Mouse (Mus musculus) heart, postnatal 0 days (tissue): ENCODE data around the gene Zfp113. TPM values are rescaled to one million over a fixed set of nuclear protein-coding genes. Genes with fewer than 3 reads are reported as not detected.
"Not testable (repeated sequence)": the region's sequence is repeated elsewhere in the genome, so short reads cannot be mapped to it uniquely, and the experiment has no call there.

ENCODE experiments used
- ATAC-seq: fragments of 200-750 bp; cut with Nextera tagmentation; 2 replicates; pipeline ENCODE4 v1.8.0; 2017; ENCODE audit warnings: low read depth, moderate number of reproducible peaks, moderate library complexity; ENCODE audit not compliant: insufficient read depth
- DNase-seq: peaks from one replicate; pipeline ENCODE4 v3.0.0-alpha.2; 2016; ENCODE audit warnings: low spot score
- H3K27ac ChIP-seq: fragments of 300-500 bp; sonication (generic); 2 replicates; pipeline ENCODE4 v1.5.1; 2014; ENCODE audit warnings: low read depth, mild to moderate bottlenecking
- H3K27me3 ChIP-seq: fragments of 300-500 bp; sonication (generic); 2 replicates; pipeline ENCODE4 v1.6.1; 2014; ENCODE audit warnings: low read length, mixed read lengths; ENCODE audit not compliant: control insufficient read depth, insufficient read depth
- H3K36me3 ChIP-seq: fragments of 300-500 bp; sonication (generic); replicated peaks from 2 replicates; pipeline ENCODE4 v1.6.1; 2014; ENCODE audit warnings: low read length, mixed read lengths; ENCODE audit not compliant: control insufficient read depth, insufficient read depth
- H3K4me1 ChIP-seq: fragments of 300-500 bp; sonication (generic); 2 replicates; pipeline ENCODE4 v1.6.1; 2014; ENCODE audit warnings: antibody characterized with exemption; ENCODE audit not compliant: control insufficient read depth, insufficient read depth
- H3K4me2 ChIP-seq: fragments of 300-500 bp; sonication (generic); 2 replicates; pipeline ENCODE4 v1.6.1; 2014; ENCODE audit warnings: low read depth, mild to moderate bottlenecking, low read length, moderate library complexity
- H3K4me3 ChIP-seq: fragments of 300-500 bp; sonication (generic); 2 replicates; pipeline ENCODE4 v1.5.1; 2014; ENCODE audit warnings: low read depth, low read length
- H3K9ac ChIP-seq: fragments of 300-500 bp; sonication (generic); replicated peaks from 2 replicates; pipeline ENCODE4 v1.6.1; 2014; ENCODE audit warnings: low read depth, low read length, mixed read lengths
- H3K9me3 ChIP-seq: fragments of 300-500 bp; sonication (generic); replicated peaks from 2 replicates; pipeline ENCODE4 v1.6.1; 2016; ENCODE audit warnings: low read length; ENCODE audit not compliant: control insufficient read depth
- CTCF ChIP-seq: IDR thresholded peaks from 2 replicates; pipeline ENCODE4 v1.5.1; 2016; ENCODE audit warnings: antibody characterized with exemption, control low read depth, low read depth
- EP300 ChIP-seq: IDR thresholded peaks from 2 replicates; pipeline ENCODE4 v1.6.1; 2016; ENCODE audit warnings: antibody characterized with exemption, low read depth
- WGBS: fragments of 180-500 bp; shearing (Covaris S2); extraction: QIAGEN DNeasy Blood & Tissue Kit; methylation state at CpG from one replicate; pipeline ENCODE4 v1.1.7; 2014; 5-methylcytosine and 5-hydroxymethylcytosine counted together
- polyA plus RNA-seq: library from polyadenylated mRNA; unstranded; fragments of >200 nt; fragmentation: Nextera tagmentation; extraction: Ambion mirVana; gene quantifications from 2 replicates; pipeline ENCODE4 v1.2.1, GENCODE M21; 2015
- total RNA-seq: library from RNA; depleted of rRNA; stranded (reverse); fragments of >200 nt; gene quantifications from 2 replicates; pipeline ENCODE4 v1.2.3, GENCODE M21; 2014; ENCODE audit warnings: low replicate concordance

The Zfp113 gene
- total and polyA plus RNA-seq, 2 experiments from 2014 or later, result 8.3 to 15.3 TPM

DNA sequence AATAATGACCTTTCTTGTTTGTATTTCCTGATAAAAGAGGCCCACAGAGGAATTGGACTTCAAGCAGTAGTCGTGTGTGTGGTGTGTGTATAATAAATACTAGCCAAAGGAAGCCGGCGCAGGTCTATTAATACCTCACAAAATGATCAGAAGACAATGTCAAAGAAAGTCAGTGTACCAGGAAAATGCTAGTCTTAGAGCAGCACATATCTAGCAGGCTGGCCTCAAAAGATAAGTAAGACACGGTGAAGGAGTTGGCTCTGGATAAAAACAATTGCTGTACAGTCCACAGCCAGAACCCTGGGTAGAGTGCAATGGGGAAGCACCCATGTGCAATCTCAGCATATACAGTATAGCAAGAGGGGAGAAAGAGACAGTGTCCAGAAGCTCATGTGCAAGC lies 18.3 kb downstream of the Zfp113 start:
- no peak overlapping the region for H3K4me3 ChIP-seq
- H3K27me3 ChIP-seq, result no peaks in the 10 kb centered on the region
- H3K4me1 ChIP-seq, result no peaks in the 10 kb centered on the region
- H3K27ac ChIP-seq, result no peak overlapping the region
- no peak overlapping the region for H3K4me2 ChIP-seq
- WGBS, result 45% methylated on average over 4 of the region's 4 CpGs
- DNase-seq, result no peak
- H3K9me3 ChIP-seq, result no peaks in the 10 kb centered on the region
- no peak for ATAC-seq
- H3K36me3 ChIP-seq, result peaks cover 37% of the 10 kb centered on the region
- TF ChIP-seq EP300 (no peak), CTCF (no peak)
- no peak overlapping the region for H3K9ac ChIP-seq

DNA sequence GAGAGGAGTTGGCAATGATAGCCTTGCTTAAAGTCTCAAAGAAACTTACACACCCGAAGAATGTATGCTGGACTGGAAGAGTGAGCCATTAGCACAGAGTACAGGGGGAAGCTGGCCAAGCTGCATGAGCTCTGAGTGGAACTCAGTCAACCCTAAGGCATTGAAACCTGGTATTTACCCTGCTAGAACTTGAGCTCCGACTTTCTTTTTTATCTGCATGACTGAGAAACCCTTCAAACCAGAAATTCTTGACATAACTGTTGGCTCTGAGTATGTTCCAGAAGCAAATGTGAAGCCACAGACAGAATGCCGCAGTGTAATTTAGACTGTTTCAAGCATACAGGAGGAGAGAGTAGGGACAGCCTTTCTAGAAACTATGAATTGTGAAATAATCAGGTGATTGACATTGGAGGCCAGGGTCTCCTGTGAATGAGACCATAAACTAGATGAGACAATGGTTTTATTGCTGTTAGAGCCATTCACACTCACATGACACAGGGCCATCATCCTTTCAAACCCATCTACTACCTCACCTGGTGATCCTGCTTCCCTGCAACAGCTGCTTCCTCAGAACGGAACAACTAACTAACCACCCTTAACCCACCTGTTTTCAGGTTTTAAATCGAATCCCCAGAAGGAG lies 23.0 kb downstream of the Zfp113 start:
- Histone ChIP-seq H3K4me2 (no peak overlapping the region), H3K4me3 (no peak overlapping the region), H3K36me3 (peaks cover 78% of the 10 kb centered on the region), H3K9ac (no peak overlapping the region), H3K4me1 (no peaks in the 10 kb centered on the region), H3K27me3 (no peaks in the 10 kb centered on the region), H3K27ac (no peak overlapping the region), H3K9me3 (no peaks in the 10 kb centered on the region)
- 77% methylated on average over 5 of the region's 5 CpGs for WGBS
- ATAC-seq, result no peak
- DNase-seq, result no peak
- no peak for TF ChIP-seq EP300
- TF ChIP-seq CTCF, result no peak

DNA sequence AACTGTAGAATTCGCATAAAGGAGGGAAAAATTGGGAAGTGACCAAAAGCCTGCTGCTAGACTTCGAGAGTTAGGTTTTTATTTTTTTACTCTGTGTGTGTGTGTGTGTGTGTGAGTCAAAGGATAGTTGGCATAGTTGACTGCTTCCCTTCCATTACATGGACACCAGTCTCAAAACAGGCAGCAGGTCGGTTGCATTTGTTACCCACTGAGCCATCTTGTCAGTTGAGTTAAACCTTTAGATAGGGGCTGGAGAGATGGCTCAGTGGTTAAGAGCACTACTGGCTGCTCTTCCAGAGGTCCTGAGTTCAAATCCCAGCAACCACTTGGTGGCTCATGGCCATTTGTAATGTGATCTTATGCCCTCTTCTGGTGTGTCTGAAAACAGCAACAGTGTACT lies 37.5 kb downstream of the Zfp113 start:
- DNase-seq (no peak), ATAC-seq (no peak)
- Histone ChIP-seq H3K27me3 (no peaks in the 10 kb centered on the region), H3K9me3 (no peaks in the 10 kb centered on the region), H3K4me2 (peak overlapping the region; percentile 77), H3K36me3 (peaks cover 7% of the 10 kb centered on the region; the same call in 1 of the 2 replicates), H3K9ac (no peak overlapping the region), H3K4me3 (peak overlapping the region; percentile 78), H3K4me1 (0 out of 2 replicates have a peak, but pooled peaks cover 9% of the 10 kb centered on the region), H3K27ac (peak overlapping the region; percentile 95; the same call in 1 of the 2 replicates)
- WGBS, result 56% methylated on average over 3 of the region's 3 CpGs
- no peak for TF ChIP-seq EP300
- TF ChIP-seq CTCF, result no peak

DNA sequence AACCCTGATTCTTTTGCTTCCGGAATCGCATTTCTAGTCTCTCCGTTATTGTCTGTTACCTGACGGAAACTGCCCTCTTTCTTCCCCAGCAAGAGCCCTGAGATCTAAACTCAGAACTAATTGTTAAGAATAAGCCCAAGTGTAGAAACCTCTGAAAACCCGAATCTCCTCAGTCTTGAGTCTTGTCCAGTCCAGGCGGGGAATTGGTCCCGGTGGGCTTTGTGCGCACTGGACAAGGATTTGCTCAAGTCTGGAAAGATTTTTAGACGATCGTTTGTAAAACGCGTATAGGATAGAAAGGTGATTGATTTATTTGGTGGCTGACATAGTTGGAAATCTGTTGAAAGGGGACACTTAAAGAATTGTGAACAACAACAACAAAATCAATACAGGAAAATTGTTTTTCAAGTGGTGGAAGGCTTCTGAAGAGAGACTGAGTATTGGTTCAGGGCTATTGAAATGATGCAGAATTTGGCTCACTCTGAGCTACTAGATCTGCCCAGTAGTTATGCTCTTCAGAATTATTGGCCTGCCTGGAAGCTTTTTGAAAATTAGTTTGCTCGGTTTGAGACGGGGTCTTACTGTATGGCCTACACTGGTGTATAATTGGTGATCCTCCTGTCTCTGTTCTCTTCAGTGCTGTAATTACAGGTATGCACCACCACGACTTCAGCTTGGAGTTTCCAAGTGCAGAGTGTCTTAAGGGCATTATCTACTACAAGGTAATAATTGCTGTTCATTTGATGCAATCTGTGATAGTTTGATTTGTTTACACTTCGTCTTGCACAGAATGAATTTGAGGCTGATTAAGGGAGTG lies 38.1 kb downstream of the Zfp113 start:
- WGBS, result 5% methylated on average over 16 of the region's 16 CpGs
- H3K9ac ChIP-seq, result peak overlapping the region; percentile 80
- H3K9me3 ChIP-seq, result no peaks in the 10 kb centered on the region
- peaks cover 6% of the 10 kb centered on the region; the same call in 1 of the 2 replicates for H3K36me3 ChIP-seq
- TF ChIP-seq EP300, result no peak; the same call in 1 of the 2 replicates
- TF ChIP-seq CTCF, result no peak
- H3K4me2 ChIP-seq, result peak overlapping the region; percentile 77
- ATAC-seq, result 0 out of 2 replicates have a peak, but pooled peaks have one; percentile 3
- H3K4me1 ChIP-seq, result 0 out of 2 replicates have a peak, but pooled peaks cover 9% of the 10 kb centered on the region
- no peaks in the 10 kb centered on the region for H3K27me3 ChIP-seq
- peak overlapping the region; percentile 78 for H3K4me3 ChIP-seq
- peak; percentile 22 for DNase-seq
- H3K27ac ChIP-seq, result peak overlapping the region; percentile 95

DNA sequence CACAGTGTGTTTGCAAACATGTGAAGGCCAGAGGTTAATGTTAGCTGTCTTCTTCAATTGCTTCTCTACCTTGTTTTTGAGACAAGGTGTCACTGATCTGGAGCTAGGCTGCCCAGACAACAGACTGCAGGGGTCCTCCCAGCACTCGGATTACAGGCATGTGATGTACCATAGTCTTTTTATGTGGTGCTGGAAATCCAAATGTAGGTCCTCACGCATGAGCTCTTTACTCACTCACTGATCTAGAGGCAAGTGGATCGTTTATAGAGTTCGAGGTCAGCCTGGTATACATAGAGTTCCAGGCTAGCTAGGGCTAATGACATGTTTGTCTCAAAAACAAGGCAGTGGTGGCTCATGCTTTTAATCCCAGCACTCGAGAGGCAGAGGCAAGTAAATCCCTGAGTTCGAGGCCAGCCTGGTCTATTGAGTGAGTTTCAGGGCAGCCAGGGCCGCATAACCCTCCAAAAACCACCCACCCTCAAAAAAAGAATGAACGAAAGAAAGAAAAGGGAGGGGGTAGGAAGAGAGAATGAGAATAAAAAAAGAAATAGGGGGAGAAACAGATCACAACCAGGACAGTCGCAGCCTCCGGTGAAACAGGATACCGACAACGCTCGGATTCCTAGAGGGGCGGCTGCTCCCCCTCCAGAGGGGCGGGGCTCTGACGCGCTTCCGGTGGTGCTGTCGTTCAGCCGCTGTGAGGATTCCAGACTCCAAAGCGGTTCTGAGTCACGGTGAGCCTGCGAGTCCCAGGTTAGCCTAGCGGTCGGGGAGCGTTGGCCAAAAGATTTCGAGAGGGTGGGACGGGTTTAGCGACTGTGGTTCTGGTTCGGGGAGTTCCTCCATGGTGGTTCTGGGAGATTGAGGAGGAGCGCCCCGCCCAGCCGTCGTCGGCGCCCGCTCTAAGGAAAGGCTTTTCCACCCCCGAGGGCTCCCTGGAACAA lies 39.0 kb downstream of the Zfp113 start, which contains the start of gene Zscan21:
TSS of gene Zscan21 (plus strand) at position 649 of the 944 bp plus-strand sequence.
- DNase-seq (peak; percentile 94), ATAC-seq (peak; percentile 98)
- Histone ChIP-seq H3K27ac (peak within 1 kb of the TSS; percentile 95), H3K27me3 (no peaks in the 10 kb centered on the region), H3K4me1 (0 out of 2 replicates have a peak, but pooled peaks cover 9% of the 10 kb centered on the region), H3K4me3 (peak within 1 kb of the TSS; percentile 78), H3K9ac (peak within 1 kb of the TSS; percentile 80), H3K4me2 (peak within 1 kb of the TSS; percentile 77), H3K9me3 (no peaks in the 10 kb centered on the region), H3K36me3 (peaks cover 6% of the 10 kb centered on the region; the same call in 1 of the 2 replicates)
- TF ChIP-seq CTCF (peak; percentile 11; the same call in 1 of the 2 replicates), EP300 (no peak; the same call in 1 of the 2 replicates)
- WGBS, result 7% methylated on average over 38 of the region's 38 CpGs

DNA sequence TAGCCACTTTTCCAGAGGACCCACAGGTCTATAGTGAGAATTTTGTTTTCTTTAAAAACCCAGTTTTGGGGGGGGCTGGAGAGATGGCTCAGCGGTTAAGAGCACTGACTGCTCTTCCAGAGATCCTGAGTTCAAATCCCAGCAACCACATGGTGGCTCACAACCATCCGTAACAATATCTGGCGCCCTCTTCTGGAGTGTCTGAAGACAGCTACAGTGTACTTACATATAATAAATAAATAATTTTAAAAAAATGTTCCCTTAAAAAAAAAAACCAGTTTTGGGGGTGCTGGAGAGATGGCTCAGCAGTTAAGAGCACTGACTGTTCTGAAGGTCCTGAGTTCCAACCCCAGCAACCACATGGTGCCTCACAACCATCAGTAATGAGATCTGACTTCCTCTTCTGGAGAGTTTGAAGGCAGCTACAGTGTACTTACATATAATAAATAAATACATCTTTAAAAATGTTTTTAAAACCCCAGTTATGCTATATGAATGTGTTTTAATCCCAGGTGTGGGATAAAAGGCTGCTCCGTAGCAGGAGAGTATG lies 45.6 kb downstream of the Zfp113 start:
- not testable (repeated sequence) for H3K4me3 ChIP-seq, DNase-seq

More for the DNA sequence above, 45.6 kb downstream of the Zfp113 start:
- H3K27ac ChIP-seq, ATAC-seq, H3K9ac ChIP-seq, H3K9me3 ChIP-seq, H3K27me3 ChIP-seq, H3K36me3 ChIP-seq, H3K4me2 ChIP-seq, H3K4me1 ChIP-seq: not testable (repeated sequence)
- WGBS, result 52% methylated on average over 4 of the region's 4 CpGs
